Mouse (Mus musculus) midbrain, embryonic 12.5 days (tissue): Measurements from ENCODE around the gene Insig2. TPM values are rescaled to one million over a fixed set of nuclear protein-coding genes. Genes with fewer than 3 reads are reported as not detected.
A peak's percentile ranks its signal among the peaks of the same experiment; 100 is the strongest.

ENCODE experiments used
- ATAC-seq: fragments of 200-750 bp; cut with Nextera tagmentation; 2 replicates; pipeline ENCODE4 v1.8.0; 2017; ENCODE audit warnings: low read depth, moderate TSS enrichment, moderate library complexity; ENCODE audit not compliant: low FRiP score
- H3K27ac ChIP-seq: fragments of 300-500 bp; sonication (generic); replicated peaks from 2 replicates; pipeline ENCODE4 v1.5.1; 2016; ENCODE audit warnings: mild to moderate bottlenecking
- H3K27me3 ChIP-seq: fragments of 300-500 bp; sonication (generic); 2 replicates; pipeline ENCODE4 v1.6.1; 2016; ENCODE audit warnings: mild to moderate bottlenecking
- H3K36me3 ChIP-seq: fragments of 300-500 bp; sonication (generic); 2 replicates; pipeline ENCODE4 v1.6.1; 2016
- H3K4me1 ChIP-seq: fragments of 300-500 bp; sonication (generic); 2 replicates; pipeline ENCODE4 v1.6.1; 2016
- H3K4me2 ChIP-seq: fragments of 300-500 bp; sonication (generic); replicated peaks from 2 replicates; pipeline ENCODE4 v1.6.1; 2016; ENCODE audit warnings: mild to moderate bottlenecking, moderate library complexity
- H3K4me3 ChIP-seq: fragments of 300-500 bp; sonication (generic); 2 replicates; pipeline ENCODE4 v1.5.1; 2016; ENCODE audit warnings: mild to moderate bottlenecking
- H3K9ac ChIP-seq: fragments of 300-500 bp; sonication (generic); replicated peaks from 2 replicates; pipeline ENCODE4 v1.6.1; 2016; ENCODE audit warnings: mild to moderate bottlenecking, moderate library complexity
- H3K9me3 ChIP-seq: fragments of 300-500 bp; sonication (generic); 2 replicates; pipeline ENCODE4 v1.6.1; 2016; ENCODE audit warnings: mild to moderate bottlenecking
- WGBS: fragments of 180-500 bp; shearing (Covaris S2); methylation state at CpG from one replicate; pipeline ENCODE4 v1.1.7; 2016; 5-methylcytosine and 5-hydroxymethylcytosine counted together
- polyA plus RNA-seq: library from polyadenylated mRNA; unstranded; fragments of >200 nt; fragmentation: Nextera tagmentation; extraction: Ambion mirVana; gene quantifications from 2 replicates; pipeline ENCODE4 v1.2.1, GENCODE M21; 2016

The Insig2 gene
- polyA plus RNA-seq, 1 experiment from 2014 or later: 30.3 TPM

GRCm38 (mm10) chr1:121314766-121315428, 17.5 kb downstream of the Insig2 start:
- Histone ChIP-seq H3K9ac (no peak overlapping the region), H3K9me3 (no peaks in the 10 kb centered on the region), H3K36me3 (peaks cover 28% of the 10 kb centered on the region), H3K4me3 (no peak overlapping the region), H3K4me2 (no peak overlapping the region), H3K4me1 (peaks cover 9% of the 10 kb centered on the region; the same call in 1 of the 2 replicates), H3K27me3 (no peaks in the 10 kb centered on the region), H3K27ac (peak overlapping the region; percentile 79)
- 51% methylated on average over 3 of the region's 3 CpGs for WGBS
- ATAC-seq: peak; percentile 89

GRCm38 (mm10) chr1:121313181-121313580, 19.2 kb downstream of the Insig2 start:
- H3K36me3 ChIP-seq: peaks cover 22% of the 10 kb centered on the region
- H3K9me3 ChIP-seq: no peaks in the 10 kb centered on the region
- H3K4me1 ChIP-seq: peaks cover 9% of the 10 kb centered on the region; the same call in 1 of the 2 replicates
- H3K4me3 ChIP-seq: no peak overlapping the region
- no peaks in the 10 kb centered on the region for H3K27me3 ChIP-seq
- no peak overlapping the region for H3K4me2 ChIP-seq
- WGBS: 90% methylated on average over 1 of the region's 1 CpGs
- H3K27ac ChIP-seq: no peak overlapping the region
- no peak for ATAC-seq
- H3K9ac ChIP-seq: no peak overlapping the region

- peaks cover 9% of the 10 kb centered on the region; the same call in 1 of the 2 replicates for H3K4me1 ChIP-seq
- WGBS: 90% methylated on average over 4 of the region's 4 CpGs
- no peak overlapping the region for H3K27ac ChIP-seq
- H3K4me2 ChIP-seq: no peak overlapping the region
- no peaks in the 10 kb centered on the region for H3K27me3 ChIP-seq
- no peak overlapping the region for H3K9ac ChIP-seq
- H3K4me3 ChIP-seq: no peak overlapping the region
- H3K36me3 ChIP-seq: peaks cover 22% of the 10 kb centered on the region
- H3K9me3 ChIP-seq: no peaks in the 10 kb centered on the region
- no peak for ATAC-seq
Measured at GRCm38 (mm10) chr1:121312326-121312725, 20.1 kb downstream of the Insig2 start.

GRCm38 (mm10) chr1:121296717-121297255, 35.6 kb downstream of the Insig2 start:
- H3K36me3 ChIP-seq: 0 out of 2 replicates have a peak, but pooled peaks cover 2% of the 10 kb centered on the region
- no peak overlapping the region for H3K4me2 ChIP-seq
- no peak for ATAC-seq
- no peaks in the 10 kb centered on the region for H3K4me1 ChIP-seq
- H3K27ac ChIP-seq: 0 out of 2 replicates have a peak overlapping the region, but pooled peaks have one; percentile 6
- no peak overlapping the region for H3K9ac ChIP-seq
- H3K9me3 ChIP-seq: no peaks in the 10 kb centered on the region
- no peaks in the 10 kb centered on the region for H3K27me3 ChIP-seq
- 82% methylated on average over 5 of the region's 5 CpGs for WGBS
- H3K4me3 ChIP-seq: no peak overlapping the region

- 69% methylated on average over 3 of the region's 3 CpGs for WGBS
- no peaks in the 10 kb centered on the region for H3K4me1 ChIP-seq
- no peak overlapping the region for H3K27ac ChIP-seq
- no peak overlapping the region for H3K9ac ChIP-seq
- no peaks in the 10 kb centered on the region for H3K9me3 ChIP-seq
- no peak for ATAC-seq
- H3K27me3 ChIP-seq: no peaks in the 10 kb centered on the region
- no peak overlapping the region for H3K4me3 ChIP-seq
- no peak overlapping the region for H3K4me2 ChIP-seq
- H3K36me3 ChIP-seq: no peaks in the 10 kb centered on the region
Measured at GRCm38 (mm10) chr1:121293571-121293970, 38.8 kb downstream of the Insig2 start.

GRCm38 (mm10) chr1:121290841-121291240, 41.5 kb downstream of the Insig2 start:
- no peaks in the 10 kb centered on the region for H3K36me3 ChIP-seq
- no peak overlapping the region for H3K4me3 ChIP-seq
- no peak for ATAC-seq
- H3K9me3 ChIP-seq: no peaks in the 10 kb centered on the region
- H3K27me3 ChIP-seq: no peaks in the 10 kb centered on the region
- 79% methylated on average over 10 of the region's 10 CpGs for WGBS
- H3K27ac ChIP-seq: no peak overlapping the region
- no peak overlapping the region for H3K4me2 ChIP-seq
- no peak overlapping the region for H3K9ac ChIP-seq
- no peaks in the 10 kb centered on the region for H3K4me1 ChIP-seq

GRCm38 (mm10) chr1:121290340-121290739, 42.0 kb downstream of the Insig2 start:
- H3K4me2 ChIP-seq: no peak overlapping the region
- no peak for ATAC-seq
- WGBS: 75% methylated on average over 5 of the region's 5 CpGs

GRCm38 (mm10) chr1:121284197-121284596, 48.2 kb downstream of the Insig2 start:
- Histone ChIP-seq H3K27ac (no peak overlapping the region), H3K9ac (no peak overlapping the region), H3K4me1 (no peaks in the 10 kb centered on the region), H3K4me2 (no peak overlapping the region), H3K27me3 (no peaks in the 10 kb centered on the region), H3K4me3 (no peak overlapping the region), H3K9me3 (no peaks in the 10 kb centered on the region), H3K36me3 (no peaks in the 10 kb centered on the region)
- 82% methylated on average over 2 of the region's 2 CpGs for WGBS
- no peak for ATAC-seq

More at GRCm38 (mm10) chr1:121290340-121290739, 42.0 kb downstream of the Insig2 start:
- H3K27me3 ChIP-seq: no peaks in the 10 kb centered on the region
- no peak overlapping the region for H3K4me3 ChIP-seq
- H3K9ac ChIP-seq: no peak overlapping the region
- H3K9me3 ChIP-seq: no peaks in the 10 kb centered on the region
- no peaks in the 10 kb centered on the region for H3K36me3 ChIP-seq
- no peaks in the 10 kb centered on the region for H3K4me1 ChIP-seq
- H3K27ac ChIP-seq: no peak overlapping the region

GRCm38 (mm10) chr1:121280501-121280900, 51.9 kb downstream of the Insig2 start:
- 92% methylated on average over 1 of the region's 1 CpGs for WGBS
- no peaks in the 10 kb centered on the region for H3K4me1 ChIP-seq
- no peaks in the 10 kb centered on the region for H3K27me3 ChIP-seq
- no peaks in the 10 kb centered on the region for H3K9me3 ChIP-seq
- no peaks in the 10 kb centered on the region for H3K36me3 ChIP-seq
- ATAC-seq: no peak
- H3K4me3 ChIP-seq: no peak overlapping the region
- no peak overlapping the region for H3K4me2 ChIP-seq
- H3K9ac ChIP-seq: no peak overlapping the region
- no peak overlapping the region for H3K27ac ChIP-seq

GRCm38 (mm10) chr1:121278370-121278769, 54.0 kb downstream of the Insig2 start:
- Histone ChIP-seq H3K36me3 (no peaks in the 10 kb centered on the region), H3K9ac (no peak overlapping the region), H3K4me1 (no peaks in the 10 kb centered on the region), H3K4me2 (no peak overlapping the region), H3K4me3 (no peak overlapping the region), H3K27me3 (no peaks in the 10 kb centered on the region), H3K9me3 (no peaks in the 10 kb centered on the region), H3K27ac (no peak overlapping the region)
- ATAC-seq: no peak
- WGBS: 75% methylated on average over 3 of the region's 3 CpGs

- no peak for ATAC-seq
Measured at GRCm38 (mm10) chr1:121277466-121277865, 54.9 kb downstream of the Insig2 start.

GRCm38 (mm10) chr1:121275961-121276506, 56.4 kb downstream of the Insig2 start:
- H3K9me3 ChIP-seq: no peaks in the 10 kb centered on the region
- no peaks in the 10 kb centered on the region for H3K4me1 ChIP-seq
- H3K4me2 ChIP-seq: no peak overlapping the region
- ATAC-seq: no peak
- no peak overlapping the region for H3K27ac ChIP-seq
- H3K27me3 ChIP-seq: no peaks in the 10 kb centered on the region
- H3K36me3 ChIP-seq: no peaks in the 10 kb centered on the region
- H3K4me3 ChIP-seq: no peak overlapping the region
- 77% methylated on average over 3 of the region's 3 CpGs for WGBS
- H3K9ac ChIP-seq: no peak overlapping the region

More at GRCm38 (mm10) chr1:121277466-121277865, 54.9 kb downstream of the Insig2 start:
- Histone ChIP-seq H3K4me2 (no peak overlapping the region), H3K27ac (no peak overlapping the region), H3K4me3 (no peak overlapping the region), H3K9me3 (no peaks in the 10 kb centered on the region), H3K4me1 (no peaks in the 10 kb centered on the region), H3K27me3 (no peaks in the 10 kb centered on the region), H3K36me3 (no peaks in the 10 kb centered on the region), H3K9ac (no peak overlapping the region)
- WGBS: 94% methylated on average over 4 of the region's 4 CpGs
